Mouse (Mus musculus): Measurements from ENCODE around the gene Arhgef2.
A peak's percentile ranks its signal among the peaks of the same experiment; 100 is the strongest.

Gene Arhgef2

GRCm38 (mm10) chr3:88677399-88677798, 71.6 kb downstream of the Arhgef2 start:
- DNase-seq (ENCODE audit: low spot score in 2 of 2), result peak; percentile 59 to 76

GRCm38 (mm10) chr3:88683814-88684213, 78.0 kb downstream of the Arhgef2 start:
- no peak for DNase-seq (ENCODE audit: low spot score in 2 of 2)

- DNase-seq (ENCODE audit: low spot score in 2 of 2), result no peak
These were observed 78.6 kb downstream of the Arhgef2 start for GRCm38 (mm10) chr3:88684236-88684979.

GRCm38 (mm10) chr3:88684980-88685941, 79.5 kb downstream of the Arhgef2 start, which contains the start of gene Khdc4:
Khdc4 (plus strand) TSS chr3:88685803.
- peak; percentile 98 to 99 for DNase-seq (ENCODE audit: low spot score in 2 of 2)

GRCm38 (mm10) chr3:88685958-88686451, 80.2 kb downstream of the Arhgef2 start:
- DNase-seq (ENCODE audit: low spot score in 2 of 2), result peak; percentile 68 to 69

GRCm38 (mm10) chr3:88686734-88687611, 81.2 kb downstream of the Arhgef2 start:
- DNase-seq (ENCODE audit: low spot score in 2 of 2), result no peak

- DNase-seq (ENCODE audit: low spot score in 2 of 2), result no peak
These were observed 83.3 kb downstream of the Arhgef2 start for GRCm38 (mm10) chr3:88689079-88689478.

- DNase-seq (ENCODE audit: low spot score in 2 of 2), result no peak
These were observed 89.8 kb downstream of the Arhgef2 start for GRCm38 (mm10) chr3:88695545-88695944.
